Mouse (Mus musculus) ES-E14 (cell line): Measurements from ENCODE around the gene Pax3.

Source experiments
- CHD2 ChIP-seq: IDR thresholded peaks from 2 replicates; pipeline ENCODE4 v1.6.1; 2014; ENCODE audit warnings: mild to moderate bottlenecking, low read depth, low read length, inconsistent platforms
- HCFC1 ChIP-seq: IDR thresholded peaks from 2 replicates; pipeline ENCODE4 v1.6.1; 2012; ENCODE audit warnings: low read length, inconsistent platforms, borderline replicate concordance; ENCODE audit not compliant: insufficient read depth
- MAFK ChIP-seq: IDR thresholded peaks from 2 replicates; pipeline ENCODE4 v1.6.1; 2014; ENCODE audit warnings: mild to moderate bottlenecking, low read depth, low read length, inconsistent platforms; ENCODE audit not compliant: insufficient read depth
- ZC3H11A ChIP-seq: IDR thresholded peaks from 2 replicates; pipeline ENCODE4 v1.6.1; 2012; ENCODE audit warnings: low read depth, mild to moderate bottlenecking, inconsistent platforms, low read length, borderline replicate concordance
- ZNF384 ChIP-seq: IDR thresholded peaks from 2 replicates; pipeline ENCODE4 v1.6.1; 2012; ENCODE audit warnings: low read depth, low read length, inconsistent platforms

GRCm38 (mm10) chr1:78231901-78232546 is 35.1 kb upstream of the Pax3 start:
- TF ChIP-seq MAFK (no peak), ZC3H11A (no peak), HCFC1 (no peak), CHD2 (no peak), ZNF384 (no peak)
